Mouse (Mus musculus): ENCODE data around the gene Abca7.

GRCm38 (mm10) chr10:79969124-79969568 lies 27.1 kb upstream of the Abca7 start:
- no peak for TF ChIP-seq POLR2AphosphoS5 (IDR thresholded peaks at IDR 0.05; ENCODE audit: insufficient replicate concordance, low read depth, low read length)
- no peak for TF ChIP-seq CTCF (IDR thresholded peaks at IDR 0.05; ENCODE audit: low read depth, low read length)
- TF ChIP-seq GATA1 (IDR thresholded peaks at IDR 0.05; ENCODE audit: borderline replicate concordance, low read length) = no peak
- TF ChIP-seq TAL1 (conservative IDR thresholded peaks at IDR 0.05; ENCODE audit: low read depth, low read length) = no peak

All from G1E (cell line).